ENCODE assay signal across 36 mouse cellular contexts in genomic region chr4:107323113-107323512, GRCm38 (mm10). TPM values are rescaled to one million over a fixed set of nuclear protein-coding genes. Genes with fewer than 3 reads are reported as not detected.
"Had no signal": no experiment of that assay in that cellular context is flagged by ENCODE, and none has a peak within 500 bp of the region (broad histone marks: within the 10 kb centered on the region; RNA-seq: fewer than 3 reads in every experiment).

No protein-coding gene starts in this region.

- H3K9me3 ChIP-seq: heart, embryonic 10.5 days; heart, embryonic 12.5 days; hindbrain, embryonic 10.5 days; hindbrain, embryonic 12.5 days; kidney, embryonic 15.5 days; limb, embryonic 13.5 days; limb, embryonic 15.5 days; liver, embryonic 12.5 days had no signal

- H3K27me3 ChIP-seq: heart, embryonic 12.5 days; hindbrain, embryonic 12.5 days; kidney, embryonic 15.5 days; limb, embryonic 13.5 days; limb, embryonic 15.5 days; liver, embryonic 12.5 days had no signal

- H3K9ac ChIP-seq: heart, embryonic 12.5 days; hindbrain, embryonic 12.5 days; hindbrain, embryonic 14.5 days; kidney, embryonic 15.5 days; limb, embryonic 13.5 days; limb, embryonic 15.5 days; liver, embryonic 12.5 days; liver, embryonic 14.5 days had no signal

- H3K4me3 ChIP-seq: heart, embryonic 10.5 days; heart, embryonic 12.5 days; hindbrain, embryonic 10.5 days; hindbrain, embryonic 12.5 days; kidney, embryonic 15.5 days; layer of hippocampus, adult 2 months; limb, embryonic 13.5 days; limb, embryonic 15.5 days; liver, embryonic 12.5 days had no signal

- DNase-seq: gastrocnemius, postnatal 14 days; gastrocnemius, postnatal 36 days; heart, adult 18-20 months; heart, postnatal 10 days; heart, postnatal 4 days; kidney, adult 11 months; kidney, adult 2 months; kidney, adult 9 months; kidney, postnatal 14 days; kidney, postnatal 4 days; left cerebral cortex, postnatal 4 days had no signal

- H3K4me2 ChIP-seq: heart, embryonic 12.5 days; hindbrain, embryonic 12.5 days; hindbrain, embryonic 14.5 days; kidney, embryonic 15.5 days; limb, embryonic 13.5 days; limb, embryonic 15.5 days; liver, embryonic 12.5 days had no signal

- H3K4me1 ChIP-seq: heart, embryonic 10.5 days; heart, embryonic 12.5 days; hindbrain, embryonic 10.5 days; hindbrain, embryonic 12.5 days; limb, embryonic 13.5 days; limb, embryonic 15.5 days; liver, embryonic 12.5 days had no signal

- ATAC-seq: hindbrain, embryonic 16.5 days; inflammation-experienced regulatory T-cells, adult 6 months; liver, embryonic 12.5 days had no signal

- H3K27ac ChIP-seq: heart, embryonic 10.5 days; hindbrain, embryonic 10.5 days; hindbrain, embryonic 12.5 days; hindbrain, embryonic 14.5 days; kidney, embryonic 15.5 days; kidney, postnatal 0 days; layer of hippocampus, adult 2 months; limb, embryonic 13.5 days; limb, embryonic 15.5 days; liver, embryonic 12.5 days; liver, embryonic 14.5 days had no signal

RNA-seq across cellular contexts. Expression of gene Dio1, which starts 16.1 kb away (rescaled TPM):
- total RNA-seq: gastrocnemius, adult 18-20 months; gastrocnemius, postnatal 14 days; gastrocnemius, postnatal 36 days; heart, adult 18-20 months; heart, adult 8-10 months; heart, postnatal 10 days; heart, postnatal 25 days; heart, postnatal 4 days; layer of hippocampus, adult 2 months; layer of hippocampus, postnatal 10 days; layer of hippocampus, postnatal 25 days; left cerebral cortex, adult 18-20 months; left cerebral cortex, adult 8-10 months; left cerebral cortex, postnatal 10 days; left cerebral cortex, postnatal 25 days; left cerebral cortex, postnatal 4 days had no signal
- polyA plus RNA-seq: heart, embryonic 10.5 days; heart, embryonic 12.5 days; heart, embryonic 14.5 days; hindbrain, embryonic 10.5 days; hindbrain, embryonic 12.5 days; hindbrain, embryonic 14.5 days; hindbrain, embryonic 16.5 days; inflammation-experienced regulatory T-cells, adult 6 months; limb, embryonic 11.5 days; limb, embryonic 13.5 days; liver, embryonic 12.5 days; liver, embryonic 14.5 days had no signal
